Mouse (Mus musculus) brain, embryonic 14.5 days (tissue): ENCODE measurements around the gene Pklr.

Experiments used
- CTCF ChIP-seq: fragments of 200-500 bp; IDR thresholded peaks from 2 replicates; pipeline ENCODE4 v1.5.1; 2012; ENCODE audit warnings: inconsistent platforms, mild to moderate bottlenecking, moderate library complexity, borderline replicate concordance; ENCODE audit not compliant: insufficient read depth, insufficient read length; ENCODE audit errors: extremely low read depth
- POLR2A ChIP-seq: fragments of 200-500 bp; IDR thresholded peaks from 2 replicates; pipeline ENCODE4 v1.6.1; 2012; ENCODE audit warnings: mild to moderate bottlenecking, inconsistent platforms, borderline replicate concordance; ENCODE audit not compliant: poor library complexity, insufficient read depth, insufficient read length, severe bottlenecking; ENCODE audit errors: extremely low read depth

DNA sequence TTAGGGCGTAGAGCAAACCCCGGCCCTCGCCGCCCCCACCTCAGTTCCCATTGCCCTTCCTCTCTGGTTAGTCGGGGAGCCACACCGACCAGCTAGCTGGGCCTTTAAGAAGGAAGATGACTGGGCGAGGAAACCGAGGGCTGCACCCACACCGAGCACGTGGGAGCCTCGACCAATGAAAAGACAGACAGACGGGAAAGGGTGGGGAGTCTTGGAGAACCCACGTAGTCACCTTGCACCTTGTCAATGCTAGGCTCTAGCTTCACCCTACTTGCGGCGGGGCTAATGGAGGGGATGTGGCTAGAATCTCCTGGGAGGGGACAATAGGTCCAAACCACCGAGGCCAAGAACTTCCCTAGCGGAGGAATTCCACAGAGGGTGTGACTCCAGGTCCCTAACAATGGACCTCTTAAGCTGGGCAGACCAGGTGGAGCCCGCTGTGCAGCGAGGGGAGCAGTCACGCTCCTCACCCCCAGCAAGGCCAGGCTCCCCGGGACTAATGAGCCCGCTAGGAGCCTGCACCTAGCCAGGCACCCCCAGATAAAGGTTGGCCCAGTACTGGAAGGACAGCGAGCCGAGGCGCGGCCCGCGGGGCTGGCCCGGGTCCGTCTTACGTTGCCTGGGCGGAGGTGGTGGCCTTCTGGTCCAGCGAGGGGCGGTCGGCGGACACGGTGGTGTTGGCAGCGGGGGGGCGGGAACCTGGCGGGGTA is 45.9 kb upstream of the Pklr start:
- TF ChIP-seq CTCF (no peak), POLR2A (no peak)
